Mouse (Mus musculus): ENCODE data around the gene Nuak1. TPM values are rescaled to one million over a fixed set of nuclear protein-coding genes. Genes with fewer than 3 reads are reported as not detected.

Nuak1 gene
- polyA plus RNA-seq (2015; fragmentation: Illumina TruSeq; extraction: RNeasy Lipid Tissue Mini Kit (QIAGEN cat#74804); ENCODE audit: insufficient read depth, low read depth, low replicate concordance): 3.6 TPM

GRCm38 (mm10) chr10:84440541-84441433, at the start of gene Nuak1:
Gene Nuak1 (minus strand): TSS chr10:84440597.

Other genes with a start within 250 kb of the Nuak1 start
- 6.3 TPM for gene Ckap4, start 93.5 kb upstream of the Nuak1 start, polyA plus RNA-seq (2015; fragmentation: Illumina TruSeq; extraction: RNeasy Lipid Tissue Mini Kit (QIAGEN cat#74804); ENCODE audit: insufficient read depth, low read depth, low replicate concordance)
- 4.7 TPM for gene Tcp11l2, start 136.0 kb upstream of the Nuak1 start, polyA plus RNA-seq (2015; fragmentation: Illumina TruSeq; extraction: RNeasy Lipid Tissue Mini Kit (QIAGEN cat#74804); ENCODE audit: insufficient read depth, low read depth, low replicate concordance)
- gene Polr3b, start 181.7 kb upstream of the Nuak1 start, polyA plus RNA-seq (2015; fragmentation: Illumina TruSeq; extraction: RNeasy Lipid Tissue Mini Kit (QIAGEN cat#74804); ENCODE audit: insufficient read depth, low read depth, low replicate concordance): 3.7 TPM